Mouse (Mus musculus) lung, adult 2 months (tissue): ENCODE results near the gene Npas3. TPM values are rescaled to one million over a fixed set of nuclear protein-coding genes. Genes with fewer than 3 reads are reported as not detected.
A peak's percentile ranks its signal among the peaks of the same experiment; 100 is the strongest.

Experiments used
- DNase-seq: peaks from one replicate; pipeline ENCODE4 v3.0.0; 2022
- H3K4me1 ChIP-seq: fragments of 200-500 bp; 2 replicates; pipeline ENCODE4 v1.6.1; 2011; ENCODE audit warnings: low read length; ENCODE audit not compliant: control insufficient read depth, insufficient read depth
- H3K4me3 ChIP-seq: fragments of 200-500 bp; replicated peaks from 2 replicates; pipeline ENCODE3; 2011; ENCODE audit warnings: low read depth, mild to moderate bottlenecking, control low read depth, low read length; ENCODE audit errors: extremely low read depth
- CTCF ChIP-seq: fragments of 200-500 bp; IDR thresholded peaks from 2 replicates; pipeline ENCODE4 v1.5.1; 2011; ENCODE audit warnings: mild to moderate bottlenecking, low read length, control low read depth; ENCODE audit not compliant: insufficient read depth
- POLR2A ChIP-seq: fragments of 200-500 bp; IDR thresholded peaks from 2 replicates; pipeline ENCODE4 v1.6.1; 2011; ENCODE audit warnings: low read depth, mild to moderate bottlenecking, control low read depth, low read length, borderline replicate concordance; ENCODE audit errors: extremely low read depth
- WGBS: fragments of 180-500 bp; shearing (Covaris S2); methylation state at CpG from one replicate; pipeline ENCODE4 v1.1.7; 2018; 5-methylcytosine and 5-hydroxymethylcytosine counted together
- polyA plus RNA-seq: library from polyadenylated mRNA; depleted of rRNA; stranded (reverse); fragments of >200 nt; gene quantifications from 2 replicates; pipeline ENCODE4 v1.2.3, GENCODE M21; 2012

Gene Npas3
- polyA plus RNA-seq, 1 experiment, result 0.05 TPM

DNA sequence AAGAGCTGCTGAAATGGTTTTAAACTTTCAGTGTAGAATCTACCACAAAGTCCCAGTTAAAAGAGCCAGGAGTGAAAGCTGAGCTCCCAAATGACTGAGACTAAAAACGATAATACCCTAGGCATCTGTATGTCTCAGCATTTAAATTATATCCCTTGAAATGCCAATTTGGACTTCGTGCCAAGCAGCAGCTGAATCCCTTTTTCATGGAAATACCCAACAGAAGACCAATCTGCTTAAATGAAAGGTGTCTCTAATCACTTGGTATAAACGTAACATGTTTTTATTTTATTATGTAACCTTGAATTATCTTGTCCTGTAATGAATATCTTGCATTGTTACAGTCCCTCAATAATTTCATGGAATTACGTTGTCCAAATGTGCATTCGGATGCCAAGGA is 799.6 kb downstream of the Npas3 start:
- TF ChIP-seq CTCF (no peak), POLR2A (no peak)
- Histone ChIP-seq H3K4me1 (no peaks in the 10 kb centered on the region), H3K4me3 (no peak overlapping the region)
- WGBS, result 89% methylated on average over 5 of the region's 5 CpGs
- no peak for DNase-seq

DNA sequence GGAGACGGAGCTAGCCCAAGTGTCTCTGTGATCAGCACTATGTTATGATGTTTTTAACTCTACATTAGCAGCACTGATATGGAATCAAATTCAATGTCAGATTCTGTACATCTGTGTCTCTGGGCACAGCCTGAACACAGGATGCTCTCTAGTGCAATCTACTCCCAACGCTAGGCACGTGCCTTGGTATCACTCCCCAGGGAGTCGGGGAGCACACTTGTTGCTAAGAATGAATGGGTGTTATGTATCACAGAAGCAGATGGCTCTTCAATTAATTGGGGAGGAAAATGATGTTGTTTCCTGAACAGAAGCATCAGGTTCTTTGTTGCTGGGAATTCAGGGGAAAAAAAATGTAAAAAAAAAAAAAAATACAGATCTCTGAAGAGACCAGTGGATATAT is 801.4 kb downstream of the Npas3 start:
- TF ChIP-seq CTCF (no peak), POLR2A (no peak)
- WGBS, result 88% methylated on average over 4 of the region's 4 CpGs
- H3K4me3 ChIP-seq, result no peak overlapping the region
- DNase-seq, result no peak
- no peaks in the 10 kb centered on the region for H3K4me1 ChIP-seq

DNA sequence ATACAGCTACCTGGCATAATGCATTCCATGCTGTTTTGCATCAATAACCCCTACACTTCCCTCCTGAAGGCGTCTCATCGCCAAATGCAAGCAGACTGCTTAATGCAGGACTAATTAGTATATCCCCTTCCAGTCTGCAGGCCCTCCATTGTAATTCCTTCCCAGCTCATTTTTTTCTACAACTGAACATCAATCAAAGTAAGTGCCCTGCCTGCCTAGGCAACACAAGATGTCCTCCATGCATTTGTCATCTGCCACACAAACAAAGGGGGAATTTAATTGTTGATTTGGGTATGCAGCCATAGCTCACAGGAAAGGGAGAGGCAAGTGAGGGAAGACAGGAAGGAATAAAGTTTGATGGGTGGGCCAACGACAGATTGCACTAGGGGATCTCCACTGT is 804.5 kb downstream of the Npas3 start:
- TF ChIP-seq POLR2A, result no peak
- TF ChIP-seq CTCF, result no peak
- 60% methylated on average over 3 of the region's 3 CpGs for WGBS

GRCm38 (mm10) chr12:54053598-54053997 is 805.1 kb downstream of the Npas3 start:
- no peak for DNase-seq
- WGBS, result 85% methylated on average over 6 of the region's 6 CpGs
- H3K4me3 ChIP-seq, result no peak overlapping the region
- H3K4me1 ChIP-seq, result no peaks in the 10 kb centered on the region
- TF ChIP-seq POLR2A (no peak), CTCF (no peak)

More for the DNA sequence above, 804.5 kb downstream of the Npas3 start:
- DNase-seq, result no peak
- no peaks in the 10 kb centered on the region for H3K4me1 ChIP-seq
- no peak overlapping the region for H3K4me3 ChIP-seq

DNA sequence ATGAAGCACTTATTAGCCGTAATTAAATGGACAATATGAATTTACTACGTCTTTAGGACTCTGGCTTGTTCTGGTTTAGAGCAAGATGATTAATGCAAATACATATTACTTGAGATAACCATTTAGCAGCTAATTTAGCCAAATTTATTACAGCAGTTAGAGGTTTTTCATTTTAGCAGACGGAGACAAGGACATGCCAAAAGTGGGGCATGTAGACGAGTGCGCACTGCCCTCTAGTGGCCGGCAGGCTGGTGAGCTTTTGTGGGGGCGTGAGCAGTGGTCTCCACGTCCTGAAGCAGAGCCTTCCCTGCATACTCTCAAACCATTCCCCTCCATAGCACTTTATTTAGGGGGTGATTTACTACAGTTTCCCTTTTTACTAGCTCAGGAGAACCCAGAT is 812.3 kb downstream of the Npas3 start:
- no peak for TF ChIP-seq POLR2A
- peak; percentile 84 for TF ChIP-seq CTCF
- peak; percentile 41 for DNase-seq
- WGBS, result 17% methylated on average over 8 of the region's 8 CpGs
- Histone ChIP-seq H3K4me3 (no peak overlapping the region), H3K4me1 (no peaks in the 10 kb centered on the region)

DNA sequence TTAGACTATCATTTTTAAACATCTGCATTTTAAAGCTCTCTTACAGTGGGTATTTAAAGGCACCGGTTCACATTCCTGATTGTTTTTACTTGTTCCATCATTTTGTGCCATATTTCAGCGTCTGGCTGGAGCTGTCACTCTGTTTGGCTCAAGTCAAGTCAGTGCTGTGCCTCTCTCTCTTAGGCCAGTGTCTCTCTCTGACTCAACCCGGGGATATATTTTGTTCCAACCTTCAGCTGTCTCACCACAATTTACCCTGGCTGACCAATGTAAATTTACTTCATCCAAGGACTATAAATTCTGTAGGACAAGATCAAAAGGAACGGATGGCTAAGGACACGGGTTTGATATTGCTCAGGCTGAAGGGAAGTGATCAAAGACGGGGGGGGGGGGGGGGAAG is 812.7 kb downstream of the Npas3 start:
- no peak overlapping the region for H3K4me3 ChIP-seq
- 52% methylated on average over 6 of the region's 6 CpGs for WGBS
- DNase-seq, result no peak
- no peaks in the 10 kb centered on the region for H3K4me1 ChIP-seq
- TF ChIP-seq CTCF (no peak), POLR2A (no peak)

DNA sequence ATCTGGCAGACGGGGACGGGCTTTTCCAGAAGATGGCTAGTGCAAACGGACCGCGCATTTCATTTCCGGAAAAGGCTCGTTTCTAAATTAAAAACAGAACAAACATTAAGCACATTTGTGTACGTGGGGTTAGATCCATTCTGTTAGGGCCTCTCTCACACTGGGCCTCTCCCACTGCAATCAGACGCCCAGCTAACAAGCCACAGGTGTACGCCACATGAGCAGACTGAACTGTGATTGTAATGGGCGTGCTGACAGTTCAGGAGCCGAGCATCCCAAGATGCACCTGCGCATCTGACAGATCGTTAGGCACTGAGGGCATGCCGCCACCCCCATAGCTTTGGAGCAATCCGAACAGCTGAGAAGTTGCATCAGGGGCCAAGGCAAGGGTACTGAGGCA is 816.5 kb downstream of the Npas3 start:
- no peak overlapping the region for H3K4me3 ChIP-seq
- H3K4me1 ChIP-seq, result no peaks in the 10 kb centered on the region
- WGBS, result 79% methylated on average over 16 of the region's 16 CpGs
- DNase-seq, result no peak
- TF ChIP-seq CTCF (no peak), POLR2A (no peak)

DNA sequence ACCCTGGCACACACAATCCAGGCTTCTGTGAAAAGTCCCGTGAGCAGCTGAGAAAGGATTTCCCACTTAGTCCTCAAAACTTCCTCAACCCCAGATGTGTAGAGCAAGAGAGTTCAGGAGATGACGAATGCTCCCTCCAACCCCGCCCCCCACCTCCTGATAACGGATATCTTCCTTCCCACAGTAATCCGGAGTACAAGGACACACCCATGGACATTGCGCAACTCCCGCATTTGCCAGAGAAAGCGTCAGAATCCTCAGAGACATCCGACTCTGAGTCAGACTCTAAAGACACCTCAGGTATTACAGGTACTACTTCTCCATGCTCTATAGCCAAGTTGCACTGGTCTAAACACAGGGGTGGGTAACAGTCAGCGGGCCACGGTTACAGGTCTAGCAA is 817.1 kb downstream of the Npas3 start:
- DNase-seq, result no peak

GRCm38 (mm10) chr12:54067419-54067818 is 818.9 kb downstream of the Npas3 start:
- 34% methylated on average over 14 of the region's 14 CpGs for WGBS
- Histone ChIP-seq H3K4me1 (no peaks in the 10 kb centered on the region), H3K4me3 (no peak overlapping the region)
- DNase-seq, result no peak
- TF ChIP-seq CTCF (no peak), POLR2A (no peak)

More for the DNA sequence above, 817.1 kb downstream of the Npas3 start:
- no peak overlapping the region for H3K4me3 ChIP-seq
- TF ChIP-seq POLR2A (no peak), CTCF (no peak)
- 43% methylated on average over 11 of the region's 11 CpGs for WGBS
- H3K4me1 ChIP-seq, result no peaks in the 10 kb centered on the region

DNA sequence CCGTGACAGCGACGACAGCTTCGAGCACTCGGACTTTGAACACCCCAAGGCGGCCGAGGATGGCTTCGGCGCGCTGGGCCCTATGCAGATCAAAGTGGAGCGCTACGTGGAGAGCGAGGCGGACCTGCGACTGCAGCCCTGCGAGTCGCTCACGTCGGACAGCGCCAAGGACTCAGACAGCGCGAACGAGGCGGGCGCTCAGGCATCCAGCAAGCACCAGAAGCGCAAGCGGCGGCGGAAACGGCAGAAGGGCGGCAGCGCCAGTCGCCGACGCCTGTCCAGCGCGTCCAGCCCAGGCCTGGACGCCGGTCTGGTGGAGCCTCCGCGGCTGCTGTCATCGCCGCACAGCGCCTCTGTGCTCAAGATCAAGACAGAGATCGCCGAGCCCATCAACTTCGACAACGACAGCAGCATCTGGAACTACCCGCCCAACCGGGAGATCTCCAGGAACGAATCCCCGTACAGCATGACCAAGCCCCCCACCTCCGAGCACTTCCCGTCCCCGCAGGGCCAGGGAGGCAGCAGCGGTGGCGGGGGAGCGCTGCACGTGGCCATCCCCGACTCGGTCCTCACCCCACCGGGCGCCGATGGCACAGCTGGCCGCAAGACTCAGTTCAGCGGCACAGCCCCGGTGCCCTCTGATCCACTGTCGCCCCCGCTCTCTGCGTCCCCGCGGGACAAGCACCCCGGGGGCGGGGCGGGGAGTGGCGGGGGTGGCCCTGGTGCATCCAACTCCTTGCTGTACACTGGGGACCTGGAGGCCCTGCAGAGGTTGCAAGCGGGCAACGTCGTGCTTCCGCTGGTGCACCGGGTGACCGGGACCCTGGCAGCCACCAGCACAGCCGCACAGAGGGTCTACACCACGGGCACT is 819.6 kb downstream of the Npas3 start:
- 6% methylated on average over 84 of the region's 84 CpGs for WGBS

DNA sequence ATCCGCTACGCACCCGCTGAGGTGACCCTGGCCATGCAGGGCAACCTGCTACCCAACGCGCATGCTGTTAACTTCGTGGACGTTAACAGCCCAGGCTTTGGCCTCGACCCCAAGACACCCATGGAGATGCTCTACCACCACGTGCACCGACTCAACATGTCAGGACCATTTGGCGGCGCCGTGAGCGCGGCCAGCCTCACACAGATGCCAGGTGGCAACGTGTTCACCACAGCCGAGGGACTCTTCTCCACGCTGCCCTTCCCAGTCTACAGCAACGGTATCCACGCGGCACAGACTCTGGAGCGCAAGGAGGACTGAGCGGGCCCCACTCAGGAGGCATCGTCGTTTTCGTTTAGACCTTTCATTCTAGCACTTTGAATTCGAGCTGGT is 820.3 kb downstream of the Npas3 start:
- TF ChIP-seq POLR2A (no peak), CTCF (no peak)
- no peak for DNase-seq
- Histone ChIP-seq H3K4me3 (no peak overlapping the region), H3K4me1 (no peaks in the 10 kb centered on the region)
- whole genome bisulfite sequencing, result 71% methylated on average over 27 of the region's 27 CpGs

More for the DNA sequence above, 819.6 kb downstream of the Npas3 start:
- DNase-seq, result no peak
- no peak for TF ChIP-seq POLR2A
- no peak for TF ChIP-seq CTCF
- Histone ChIP-seq H3K4me1 (no peaks in the 10 kb centered on the region), H3K4me3 (no peak overlapping the region)
